Mouse (Mus musculus) lung, embryonic 16.5 days (tissue): ENCODE measurements around the gene Sptlc2. TPM values are rescaled to one million over a fixed set of nuclear protein-coding genes. Genes with fewer than 3 reads are reported as not detected.
A peak's percentile ranks its signal among the peaks of the same experiment; 100 is the strongest.

Experiments used
- ATAC-seq: fragments of 200-750 bp; cut with Nextera tagmentation; 2 replicates; pipeline ENCODE4 v1.8.0; 2017; ENCODE audit warnings: low read depth, mild to moderate bottlenecking, moderate library complexity
- H3K27ac ChIP-seq: fragments of 300-500 bp; sonication (generic); 2 replicates; pipeline ENCODE4 v1.5.1; 2014; ENCODE audit warnings: mild to moderate bottlenecking, control low read depth, low read length
- H3K27me3 ChIP-seq: fragments of 300-500 bp; sonication (generic); 2 replicates; pipeline ENCODE4 v1.6.1; 2014; ENCODE audit warnings: low read depth, low read length, mixed read lengths; ENCODE audit not compliant: control insufficient read depth, insufficient read depth
- H3K36me3 ChIP-seq: fragments of 300-500 bp; sonication (generic); 2 replicates; pipeline ENCODE4 v1.6.1; 2014; ENCODE audit warnings: low read length; ENCODE audit not compliant: control insufficient read depth, insufficient read depth
- H3K4me1 ChIP-seq: fragments of 300-500 bp; sonication (generic); replicated peaks from 2 replicates; pipeline ENCODE4 v1.6.1; 2014; ENCODE audit warnings: low read length, mixed read lengths; ENCODE audit not compliant: control insufficient read depth, insufficient read depth
- H3K4me2 ChIP-seq: fragments of 300-500 bp; sonication (generic); 2 replicates; pipeline ENCODE4 v1.6.1; 2014; ENCODE audit warnings: low read depth, low read length, control low read depth
- H3K4me3 ChIP-seq: fragments of 300-500 bp; sonication (generic); 2 replicates; pipeline ENCODE4 v1.5.1; 2014; ENCODE audit warnings: mild to moderate bottlenecking, low read length, control low read depth
- H3K9ac ChIP-seq: fragments of 300-500 bp; sonication (generic); 2 replicates; pipeline ENCODE4 v1.6.1; 2014; ENCODE audit warnings: low read length, control low read depth
- H3K9me3 ChIP-seq: fragments of 300-500 bp; sonication (generic); 2 replicates; pipeline ENCODE4 v1.6.1; 2016; ENCODE audit warnings: low read length; ENCODE audit not compliant: control insufficient read depth
- WGBS: fragments of 180-500 bp; shearing (Covaris S2); extraction: QIAGEN DNeasy Blood & Tissue Kit; methylation state at CpG from one replicate; pipeline ENCODE4 v1.1.7; 2014; 5-methylcytosine and 5-hydroxymethylcytosine counted together
- polyA plus RNA-seq: library from polyadenylated mRNA; unstranded; fragments of >200 nt; fragmentation: Nextera tagmentation; extraction: Ambion mirVana; gene quantifications from 2 replicates; pipeline ENCODE4 v1.2.1, GENCODE M21; 2015

The Sptlc2 gene
- polyA plus RNA-seq, 1 experiment from 2014 or later: 97.4 TPM

GRCm38 (mm10) chr12:87385051-87385450 is 3.1 kb downstream of the Sptlc2 start:
- Histone ChIP-seq H3K4me3 (no peak overlapping the region), H3K36me3 (no peaks in the 10 kb centered on the region), H3K27ac (no peak overlapping the region), H3K9ac (no peak overlapping the region), H3K4me2 (no peak overlapping the region), H3K27me3 (no peaks in the 10 kb centered on the region), H3K4me1 (peaks cover 25% of the 10 kb centered on the region), H3K9me3 (no peaks in the 10 kb centered on the region)
- WGBS: 86% methylated on average over 3 of the region's 3 CpGs
- ATAC-seq: no peak

- 23% methylated on average over 2 of the region's 2 CpGs for WGBS
- H3K36me3 ChIP-seq: no peaks in the 10 kb centered on the region
- H3K4me1 ChIP-seq: peaks cover 14% of the 10 kb centered on the region
- H3K27ac ChIP-seq: peak overlapping the region; percentile 72
- no peaks in the 10 kb centered on the region for H3K9me3 ChIP-seq
- H3K4me3 ChIP-seq: no peak overlapping the region
- H3K27me3 ChIP-seq: no peaks in the 10 kb centered on the region
- no peak overlapping the region for H3K4me2 ChIP-seq
- ATAC-seq: peak; percentile 88
- no peak overlapping the region for H3K9ac ChIP-seq
These were observed 6.8 kb downstream of the Sptlc2 start for GRCm38 (mm10) chr12:87381380-87381682.

GRCm38 (mm10) chr12:87380586-87381379 is 7.4 kb downstream of the Sptlc2 start:
- H3K36me3 ChIP-seq: no peaks in the 10 kb centered on the region
- H3K9me3 ChIP-seq: no peaks in the 10 kb centered on the region
- peak; percentile 51 for ATAC-seq
- H3K9ac ChIP-seq: no peak overlapping the region
- no peaks in the 10 kb centered on the region for H3K27me3 ChIP-seq
- no peak overlapping the region for H3K4me2 ChIP-seq
- no peak overlapping the region for H3K4me3 ChIP-seq
- H3K4me1 ChIP-seq: peaks cover 9% of the 10 kb centered on the region
- H3K27ac ChIP-seq: peak overlapping the region; percentile 72
- WGBS: 71% methylated on average over 10 of the region's 10 CpGs

- Histone ChIP-seq H3K4me2 (no peak overlapping the region), H3K9ac (no peak overlapping the region), H3K36me3 (0 out of 2 replicates have a peak, but pooled peaks cover under 1% of the 10 kb centered on the region), H3K9me3 (no peaks in the 10 kb centered on the region), H3K4me1 (peaks cover 9% of the 10 kb centered on the region), H3K4me3 (no peak overlapping the region), H3K27me3 (no peaks in the 10 kb centered on the region), H3K27ac (no peak overlapping the region)
- ATAC-seq: no peak
- WGBS: 80% methylated on average over 2 of the region's 2 CpGs
These were observed 8.7 kb downstream of the Sptlc2 start for GRCm38 (mm10) chr12:87379496-87379895.

DNA sequence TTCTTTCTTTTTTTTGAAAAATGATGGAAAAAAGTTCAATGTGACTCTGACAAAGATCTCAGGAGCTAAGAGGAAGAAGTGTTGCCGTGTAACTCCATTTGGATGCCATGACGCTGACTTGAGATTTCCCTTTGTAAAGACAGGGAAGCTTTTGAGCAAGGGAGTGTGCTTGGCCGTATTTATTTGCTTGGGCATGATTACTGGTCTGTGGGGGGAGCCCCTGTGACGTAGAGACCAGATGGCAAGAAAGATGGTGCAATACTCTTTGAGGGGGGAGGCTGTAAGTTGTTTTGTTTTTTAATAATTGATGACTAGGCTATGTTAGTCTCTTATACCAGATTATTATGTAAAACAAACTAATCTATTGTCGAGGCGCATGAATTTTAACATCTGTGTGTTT is 14.0 kb downstream of the Sptlc2 start:
- H3K9ac ChIP-seq: no peak overlapping the region
- H3K27ac ChIP-seq: no peak overlapping the region
- H3K4me2 ChIP-seq: no peak overlapping the region
- H3K4me3 ChIP-seq: no peak overlapping the region
- ATAC-seq: no peak
- no peaks in the 10 kb centered on the region for H3K4me1 ChIP-seq
- no peaks in the 10 kb centered on the region for H3K27me3 ChIP-seq
- 81% methylated on average over 6 of the region's 6 CpGs for WGBS
- H3K9me3 ChIP-seq: no peaks in the 10 kb centered on the region
- 0 out of 2 replicates have a peak, but pooled peaks cover 2% of the 10 kb centered on the region for H3K36me3 ChIP-seq

DNA sequence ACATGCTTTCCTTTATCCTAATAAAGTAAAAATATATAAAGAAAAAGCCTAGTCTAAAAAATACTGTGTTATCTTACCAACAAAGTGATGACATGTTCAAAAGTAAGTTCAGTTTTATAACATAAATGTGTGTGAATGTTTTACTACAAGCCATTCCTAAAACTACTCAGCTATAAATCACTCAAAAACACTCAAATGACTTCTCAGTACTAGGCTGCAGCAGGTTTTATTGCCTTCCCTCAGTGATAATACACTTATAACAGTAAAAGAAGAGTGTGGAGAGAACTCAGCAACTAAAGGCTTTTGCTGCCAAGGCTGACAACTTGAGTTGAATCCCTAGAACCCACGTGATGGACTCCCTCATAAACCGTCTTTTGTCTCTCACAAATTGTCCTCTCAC is 18.8 kb downstream of the Sptlc2 start:
- Histone ChIP-seq H3K27ac (no peak overlapping the region), H3K27me3 (no peaks in the 10 kb centered on the region), H3K36me3 (peaks cover 11% of the 10 kb centered on the region; the same call in 1 of the 2 replicates), H3K9me3 (no peaks in the 10 kb centered on the region), H3K4me2 (no peak overlapping the region), H3K4me3 (no peak overlapping the region), H3K4me1 (no peaks in the 10 kb centered on the region), H3K9ac (no peak overlapping the region)
- ATAC-seq: no peak
- 59% methylated on average over 2 of the region's 2 CpGs for WGBS

DNA sequence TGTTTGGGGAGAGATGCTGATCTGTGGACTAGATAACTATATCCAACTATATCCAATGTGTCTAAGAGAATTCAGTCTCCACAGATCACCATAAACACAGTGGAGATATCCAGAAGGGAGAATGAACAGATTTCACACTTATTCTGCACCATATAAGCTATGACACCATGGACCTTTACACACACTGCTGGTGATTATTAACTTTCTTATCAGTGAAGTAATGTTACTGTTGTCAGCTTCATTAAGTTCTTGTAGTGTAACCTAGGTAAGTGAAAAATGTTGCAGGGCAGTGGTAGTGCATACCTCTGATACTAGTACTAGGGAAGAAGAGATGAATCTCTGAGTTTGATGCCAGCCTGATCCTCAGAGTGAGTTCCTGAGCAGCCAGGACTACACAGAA is 20.1 kb downstream of the Sptlc2 start:
- Histone ChIP-seq H3K27me3 (no peaks in the 10 kb centered on the region), H3K4me3 (no peak overlapping the region), H3K27ac (no peak overlapping the region), H3K4me1 (0 out of 2 replicates have a peak, but pooled peaks cover 2% of the 10 kb centered on the region), H3K36me3 (peaks cover 11% of the 10 kb centered on the region; the same call in 1 of the 2 replicates), H3K4me2 (no peak overlapping the region), H3K9me3 (no peaks in the 10 kb centered on the region), H3K9ac (no peak overlapping the region)
- ATAC-seq: no peak

- 0 out of 2 replicates have a peak, but pooled peaks cover 2% of the 10 kb centered on the region for H3K4me1 ChIP-seq
- 79% methylated on average over 9 of the region's 9 CpGs for WGBS
These were observed 22.5 kb downstream of the Sptlc2 start for GRCm38 (mm10) chr12:87365676-87366075.

GRCm38 (mm10) chr12:87362111-87362510 is 26.0 kb downstream of the Sptlc2 start:
- Histone ChIP-seq H3K27ac (no peak overlapping the region), H3K4me3 (no peak overlapping the region), H3K4me2 (no peak overlapping the region), H3K27me3 (no peaks in the 10 kb centered on the region), H3K9ac (no peak overlapping the region), H3K4me1 (0 out of 2 replicates have a peak, but pooled peaks cover 2% of the 10 kb centered on the region), H3K36me3 (peaks cover 4% of the 10 kb centered on the region; the same call in 1 of the 2 replicates), H3K9me3 (no peaks in the 10 kb centered on the region)
- ATAC-seq: no peak
- WGBS: 57% methylated on average over 3 of the region's 3 CpGs

More at GRCm38 (mm10) chr12:87365676-87366075, 22.5 kb downstream of the Sptlc2 start:
- H3K4me3 ChIP-seq: no peak overlapping the region
- no peak overlapping the region for H3K9ac ChIP-seq
- H3K27me3 ChIP-seq: no peaks in the 10 kb centered on the region
- no peaks in the 10 kb centered on the region for H3K9me3 ChIP-seq
- peaks cover 11% of the 10 kb centered on the region; the same call in 1 of the 2 replicates for H3K36me3 ChIP-seq
- H3K4me2 ChIP-seq: no peak overlapping the region
- no peak overlapping the region for H3K27ac ChIP-seq
- no peak for ATAC-seq
